ENCODE assay signal across 16 mouse cellular contexts in genomic region chr8:89392749-89393148, GRCm38 (mm10).
"Had no signal": no experiment of that assay in that cellular context is flagged by ENCODE, and none has a peak within 500 bp of the region (broad histone marks: within the 10 kb centered on the region; RNA-seq: fewer than 3 reads in every experiment).

No protein-coding gene starts in this region.

- DNase-seq: kidney, adult 11 months; kidney, adult 8-10 months; kidney, postnatal 10 days; kidney, postnatal 36 days; liver, embryonic 13.5 days; lung, adult 2 months; lung, postnatal 14 days; lung, postnatal 4 days; midbrain, embryonic 14.5 days; right cerebral cortex, postnatal 14 days; spleen, adult 18-20 months; thymus, adult 18-20 months; thymus, postnatal 36 days had no signal

- H3K4me3 ChIP-seq: intestine, embryonic 15.5 days; kidney, embryonic 15.5 days; liver, embryonic 13.5 days; stomach, embryonic 15.5 days had no signal

- H3K27ac ChIP-seq: intestine, embryonic 15.5 days; kidney, embryonic 15.5 days; liver, embryonic 13.5 days; stomach, embryonic 15.5 days had no signal
